Mouse (Mus musculus) ovary, postnatal 14 days (tissue): ENCODE measurements at regions not wholly inside any gene's neighbourhood (a gene's known extent, or its start where the extent isn't known, plus 50 kb on each side); places are given as distances from the start of the nearest gene placed in this dataset.
"Not testable (repeated sequence)": the region's sequence is repeated elsewhere in the genome, so short reads cannot be mapped to it uniquely, and the experiment has no call there.

ENCODE experiments used
- DNase-seq: peaks from one replicate; pipeline ENCODE4 v3.0.0; 2022; ENCODE audit warnings: low spot score

GRCm38 (mm10) chr10:96372616-96373346 lies 236.4 kb downstream of the Gm5426 start:
- no peak for DNase-seq

- no peak for DNase-seq
These were observed 237.1 kb downstream of the Gm5426 start for GRCm38 (mm10) chr10:96373481-96373880.

GRCm38 (mm10) chr10:96374293-96375069 lies 238.1 kb downstream of the Gm5426 start:
- DNase-seq, result no peak

- no peak for DNase-seq
These were observed 238.7 kb downstream of the Gm5426 start for GRCm38 (mm10) chr10:96375070-96375447.

- no peak for DNase-seq
These were observed 239.3 kb upstream of the Btg1 start for GRCm38 (mm10) chr10:96377549-96377948.

GRCm38 (mm10) chr10:96379016-96379771 lies 237.6 kb upstream of the Btg1 start:
- no peak for DNase-seq

- no peak for DNase-seq
These were observed 235.1 kb upstream of the Btg1 start for GRCm38 (mm10) chr10:96381664-96382063.

- no peak for DNase-seq
These were observed 225.1 kb upstream of the Btg1 start for GRCm38 (mm10) chr10:96391748-96392147.

GRCm38 (mm10) chr10:96392836-96393235 lies 224.0 kb upstream of the Btg1 start:
- no peak for DNase-seq

- DNase-seq, result no peak
These were observed 222.6 kb upstream of the Btg1 start for GRCm38 (mm10) chr10:96394210-96394609.

GRCm38 (mm10) chr10:96395017-96395416 lies 221.8 kb upstream of the Btg1 start:
- no peak for DNase-seq

GRCm38 (mm10) chr10:96397931-96398561 lies 218.8 kb upstream of the Btg1 start:
- DNase-seq, result no peak

GRCm38 (mm10) chr10:96398562-96399288 lies 218.1 kb upstream of the Btg1 start:
- DNase-seq, result no peak

GRCm38 (mm10) chr10:96399636-96400400 lies 217.0 kb upstream of the Btg1 start:
- no peak for DNase-seq

- DNase-seq, result no peak
These were observed 216.0 kb upstream of the Btg1 start for GRCm38 (mm10) chr10:96400793-96401192.

- no peak for DNase-seq
These were observed 210.5 kb upstream of the Btg1 start for GRCm38 (mm10) chr10:96406306-96406705.

- no peak for DNase-seq
These were observed 209.0 kb upstream of the Btg1 start for GRCm38 (mm10) chr10:96407846-96408245.

GRCm38 (mm10) chr10:96408250-96408649 lies 208.6 kb upstream of the Btg1 start:
- no peak for DNase-seq

- no peak for DNase-seq
These were observed 206.8 kb upstream of the Btg1 start for GRCm38 (mm10) chr10:96410028-96410427.

- no peak for DNase-seq
These were observed 202.0 kb upstream of the Btg1 start for GRCm38 (mm10) chr10:96414807-96415206.

- DNase-seq, result not testable (repeated sequence)
These were observed 195.3 kb upstream of the Btg1 start for GRCm38 (mm10) chr10:96421506-96421905.
